Mouse (Mus musculus): ENCODE results near the gene Rhbdd2. TPM values are rescaled to one million over a fixed set of nuclear protein-coding genes. Genes with fewer than 3 reads are reported as not detected.

Gene Rhbdd2
- total RNA-seq, 2 experiments from 2014 or later = 0.45 to 3.4 TPM

GRCm38 (mm10) chr5:135643552-135643842 lies 11.1 kb downstream of the Rhbdd2 start:
- no peak for ATAC-seq (replicated peaks; ENCODE audit: low FRiP score, poor library complexity, severe bottlenecking)

- ATAC-seq (replicated peaks; ENCODE audit: low FRiP score, poor library complexity, severe bottlenecking) = no peak
Observed at GRCm38 (mm10) chr5:135643869-135644268, 11.5 kb downstream of the Rhbdd2 start.

DNA sequence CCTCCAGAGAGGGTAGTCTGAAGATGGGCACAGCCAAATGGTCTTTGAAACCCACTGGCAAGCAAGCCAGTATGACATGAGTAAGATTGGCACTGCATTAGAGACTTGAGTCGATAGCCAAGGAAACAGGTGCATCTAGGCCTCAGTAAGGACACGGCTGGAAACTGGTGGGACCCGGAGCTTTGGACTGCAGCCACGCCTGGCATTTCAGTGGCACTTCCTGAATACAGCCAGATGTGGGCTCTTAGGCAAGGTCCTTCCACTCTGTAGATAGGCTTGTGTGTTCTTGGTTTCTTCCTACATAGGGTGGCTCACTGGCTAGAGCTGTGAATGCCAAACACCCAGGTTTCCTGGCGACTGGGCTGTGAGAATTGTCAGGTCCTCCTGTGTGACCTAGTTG lies 12.9 kb downstream of the Rhbdd2 start:
- ATAC-seq (replicated peaks; ENCODE audit: low FRiP score, poor library complexity, severe bottlenecking) = no peak

- ATAC-seq (replicated peaks; ENCODE audit: low FRiP score, poor library complexity, severe bottlenecking) = no peak
Observed at GRCm38 (mm10) chr5:135646038-135646437, 13.6 kb downstream of the Rhbdd2 start.

DNA sequence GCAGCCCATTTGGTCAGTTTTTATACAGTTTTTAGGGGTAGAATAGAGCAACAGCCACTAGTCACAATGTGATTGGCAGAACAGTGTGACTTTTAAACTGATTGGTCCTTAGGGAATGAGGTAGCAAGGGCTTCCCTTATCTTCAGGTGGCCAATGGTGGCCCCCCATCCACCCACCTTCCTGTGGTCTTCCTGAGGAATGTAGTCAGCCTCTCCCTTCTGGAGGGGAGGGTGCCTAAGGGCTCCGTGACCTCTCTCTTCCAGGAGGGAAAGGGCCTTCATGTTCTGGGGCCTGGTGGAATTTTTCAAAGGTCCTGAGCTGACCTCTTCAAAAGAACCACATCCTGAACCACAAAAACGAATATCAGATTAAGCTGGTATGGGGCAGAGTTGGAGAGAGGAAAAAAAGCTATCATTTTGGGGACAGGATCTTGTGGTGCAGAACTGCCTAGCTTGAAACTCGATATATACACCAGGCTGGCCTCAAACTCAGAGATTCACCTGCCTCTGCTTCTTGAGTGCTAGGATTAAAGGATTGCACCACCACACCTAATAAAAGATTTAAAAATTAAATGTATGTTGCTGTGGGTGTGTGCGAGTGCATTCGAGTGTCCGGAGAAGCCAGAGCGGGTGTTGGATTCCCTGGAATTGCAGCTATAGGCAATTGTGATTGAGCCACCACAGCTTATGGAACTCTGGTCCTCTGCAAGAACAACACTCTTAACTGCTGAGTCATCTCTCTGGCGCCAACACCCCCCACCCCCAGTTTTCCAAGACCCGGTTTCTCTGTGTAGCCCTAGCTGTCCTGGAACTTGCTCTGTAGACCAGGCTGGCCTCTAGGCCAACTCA lies 16.3 kb downstream of the Rhbdd2 start:
- ATAC-seq (replicated peaks; ENCODE audit: low FRiP score, poor library complexity, severe bottlenecking) = no peak

- no peak for ATAC-seq (replicated peaks; ENCODE audit: low FRiP score, poor library complexity, severe bottlenecking)
Observed at GRCm38 (mm10) chr5:135649309-135649633, 16.9 kb downstream of the Rhbdd2 start.

GRCm38 (mm10) chr5:135651536-135651935 lies 19.1 kb downstream of the Rhbdd2 start:
- no peak for ATAC-seq (replicated peaks; ENCODE audit: low FRiP score, poor library complexity, severe bottlenecking)

DNA sequence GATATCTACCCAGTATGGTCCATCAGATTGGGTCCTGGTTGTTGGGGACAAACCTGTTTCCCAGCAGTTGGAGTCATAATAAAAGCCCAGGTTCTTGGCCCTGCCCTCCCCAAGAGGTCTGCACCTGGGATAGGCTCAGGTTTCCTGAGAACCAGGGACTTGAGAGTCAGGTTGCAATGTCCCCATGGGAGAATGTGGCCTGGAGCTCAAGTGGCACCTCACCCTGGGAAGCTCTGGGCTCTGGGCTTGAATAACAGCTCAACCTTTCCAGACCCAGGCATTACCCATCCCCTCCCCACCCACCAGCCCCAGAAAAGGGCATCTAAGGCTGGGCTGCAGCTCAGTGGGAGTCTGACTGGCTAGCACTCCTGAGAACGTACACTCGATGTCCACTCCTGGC lies 20.8 kb downstream of the Rhbdd2 start:
- ATAC-seq (replicated peaks; ENCODE audit: low FRiP score, poor library complexity, severe bottlenecking) = no peak

DNA sequence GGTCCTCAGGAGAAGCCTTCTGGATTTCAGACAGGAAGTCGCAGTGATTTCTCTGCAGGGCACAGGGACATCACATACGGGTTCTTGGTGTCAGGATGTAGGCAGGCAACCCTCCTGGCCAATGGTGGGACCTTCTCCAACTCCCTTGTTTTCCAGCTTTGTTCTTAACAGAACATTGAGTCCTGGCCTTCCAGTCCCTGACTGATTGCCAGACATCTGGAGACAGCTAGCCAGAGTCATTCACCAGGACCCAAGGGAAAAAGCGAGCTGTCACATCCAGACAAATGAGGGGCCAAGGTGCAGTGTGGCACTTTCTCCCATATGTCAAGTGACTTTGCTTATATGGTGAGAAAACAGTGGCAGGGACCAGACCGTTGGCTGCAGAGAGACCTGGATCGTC lies 23.6 kb downstream of the Rhbdd2 start:
- ATAC-seq (replicated peaks; ENCODE audit: low FRiP score, poor library complexity, severe bottlenecking) = no peak

DNA sequence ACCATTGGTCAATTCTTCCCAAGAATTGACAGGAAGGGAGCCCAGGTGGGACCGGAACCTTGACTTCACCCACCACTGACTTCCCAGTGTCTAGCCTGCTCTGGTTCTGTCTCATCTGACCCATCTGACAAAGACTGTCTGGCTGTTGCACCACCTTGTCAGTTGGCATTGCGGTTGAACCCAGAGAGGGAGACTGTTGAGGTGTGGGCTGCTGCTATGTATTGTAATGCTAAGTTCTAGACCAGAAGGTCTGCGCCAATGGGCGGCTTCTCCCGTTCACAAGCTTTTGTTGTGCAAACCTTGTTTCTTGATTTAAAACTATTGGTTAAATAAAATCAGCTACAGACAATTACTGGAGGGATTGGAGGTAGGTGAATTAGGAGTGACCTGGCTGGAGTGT lies 24.7 kb downstream of the Rhbdd2 start:
- ATAC-seq (replicated peaks; ENCODE audit: low FRiP score, poor library complexity, severe bottlenecking) = no peak

GRCm38 (mm10) chr5:135657703-135658373 lies 25.4 kb downstream of the Rhbdd2 start:
- peak; percentile 26; the same call in 1 of the 2 replicates for ATAC-seq (replicated peaks; ENCODE audit: low FRiP score, poor library complexity, severe bottlenecking)

GRCm38 (mm10) chr5:135659956-135660355 lies 27.5 kb downstream of the Rhbdd2 start:
- ATAC-seq (replicated peaks; ENCODE audit: low FRiP score, poor library complexity, severe bottlenecking) = no peak

- no peak for ATAC-seq (replicated peaks; ENCODE audit: low FRiP score, poor library complexity, severe bottlenecking)
Observed at GRCm38 (mm10) chr5:135660535-135660934, 28.1 kb downstream of the Rhbdd2 start.

- ATAC-seq (replicated peaks; ENCODE audit: low FRiP score, poor library complexity, severe bottlenecking) = no peak
Observed at GRCm38 (mm10) chr5:135666890-135667289, 34.5 kb downstream of the Rhbdd2 start.

DNA sequence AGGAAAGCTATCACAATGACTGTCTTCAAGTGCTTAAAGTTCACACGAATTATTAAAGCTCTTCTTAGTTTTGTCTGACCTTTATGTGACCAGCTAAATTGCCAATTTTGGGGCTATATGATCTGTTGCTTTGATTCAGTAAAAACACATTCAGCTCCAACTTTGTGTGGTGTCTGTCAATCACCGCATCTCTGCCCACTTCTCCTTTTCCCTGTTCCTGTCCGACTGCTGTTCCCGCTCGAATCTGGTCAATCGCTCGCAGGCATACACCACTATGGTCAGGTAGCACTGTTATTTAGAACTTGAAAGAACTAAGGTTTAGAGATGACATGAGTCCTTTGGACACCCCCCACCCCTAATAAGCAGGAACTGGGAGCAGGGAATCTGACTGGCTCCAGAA lies 35.7 kb downstream of the Rhbdd2 start:
- no peak for ATAC-seq (replicated peaks; ENCODE audit: low FRiP score, poor library complexity, severe bottlenecking)

- ATAC-seq (replicated peaks; ENCODE audit: low FRiP score, poor library complexity, severe bottlenecking) = peak; percentile 75
Observed at GRCm38 (mm10) chr5:135669741-135670275, 37.4 kb downstream of the Rhbdd2 start, which contains the start of gene Por. Gene Por, plus strand, starts transcription at chr5:135670033.

- no peak for ATAC-seq (replicated peaks; ENCODE audit: low FRiP score, poor library complexity, severe bottlenecking)
Observed at GRCm38 (mm10) chr5:135670881-135671280, 38.5 kb downstream of the Rhbdd2 start.

DNA sequence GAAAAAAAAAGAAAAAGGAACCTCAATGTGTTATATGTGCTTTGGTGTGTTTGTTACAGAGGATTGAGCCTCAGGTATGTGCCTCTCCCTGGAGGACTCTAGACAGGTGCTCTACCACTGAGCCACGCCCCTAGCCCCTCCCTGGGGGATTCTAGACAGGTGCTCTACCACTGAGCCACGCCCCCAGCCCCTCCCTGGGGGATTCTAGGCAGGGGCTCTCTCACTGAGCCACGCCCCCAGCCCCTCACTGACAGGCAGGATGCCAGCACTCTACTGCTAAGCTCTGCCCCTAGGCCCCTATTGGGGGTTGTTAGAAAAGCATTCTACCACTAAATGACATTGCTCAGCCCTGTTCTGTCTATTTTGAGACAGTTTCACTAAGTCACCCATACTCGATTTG lies 40.1 kb downstream of the Rhbdd2 start:
- ATAC-seq (replicated peaks; ENCODE audit: low FRiP score, poor library complexity, severe bottlenecking) = no peak

DNA sequence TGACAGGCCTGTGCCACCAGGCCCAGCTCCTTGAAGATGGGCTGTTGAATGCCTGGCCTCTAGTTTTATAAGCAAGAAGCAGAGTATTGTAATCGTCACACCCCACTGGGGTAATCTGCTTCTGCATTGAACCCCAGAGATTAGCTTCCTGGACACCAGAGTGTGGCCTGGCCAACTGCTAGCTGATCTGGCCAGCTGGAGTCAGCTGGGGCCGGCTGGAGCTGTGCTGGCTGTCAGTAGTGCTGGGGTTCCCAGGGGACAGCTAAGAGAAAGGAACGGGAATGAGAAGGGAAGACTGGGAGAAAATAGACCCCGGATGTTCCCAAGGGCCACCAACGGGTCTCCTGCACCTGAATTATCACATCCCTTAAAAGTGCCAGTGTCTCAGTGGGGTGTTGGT lies 40.6 kb downstream of the Rhbdd2 start:
- ATAC-seq (replicated peaks; ENCODE audit: low FRiP score, poor library complexity, severe bottlenecking) = no peak

DNA sequence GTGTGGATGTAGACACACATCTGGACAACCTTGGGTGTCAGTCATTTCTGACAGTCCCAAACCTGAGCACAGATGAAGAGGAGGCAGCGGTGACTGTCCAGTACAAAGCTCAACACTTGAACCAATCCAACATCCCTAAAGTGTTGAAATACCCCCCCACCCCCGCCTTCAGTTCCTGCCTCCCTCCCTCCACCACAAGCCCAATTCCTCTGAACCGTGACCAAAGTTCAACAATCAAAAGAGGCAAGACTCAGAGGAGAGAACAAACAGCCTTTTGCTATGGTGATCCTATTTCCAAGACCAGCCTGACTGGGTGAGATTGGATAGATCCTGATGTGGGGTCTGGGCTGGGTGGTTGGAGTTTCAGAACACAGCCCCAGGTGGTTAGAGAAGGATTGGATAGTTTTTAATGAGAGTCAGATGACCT lies 41.9 kb downstream of the Rhbdd2 start:
- no peak for ATAC-seq (replicated peaks; ENCODE audit: low FRiP score, poor library complexity, severe bottlenecking)

GRCm38 (mm10) chr5:135674821-135675220 lies 42.4 kb downstream of the Rhbdd2 start:
- no peak for ATAC-seq (replicated peaks; ENCODE audit: low FRiP score, poor library complexity, severe bottlenecking)
